Mouse (Mus musculus) 416B (cell line): ENCODE data around the gene Eif4h.

ENCODE experiments used
- DNase-seq: peaks from one replicate; pipeline ENCODE4 v3.0.0; 2011; ENCODE audit warnings: low read depth

Gene Eif4h

DNA sequence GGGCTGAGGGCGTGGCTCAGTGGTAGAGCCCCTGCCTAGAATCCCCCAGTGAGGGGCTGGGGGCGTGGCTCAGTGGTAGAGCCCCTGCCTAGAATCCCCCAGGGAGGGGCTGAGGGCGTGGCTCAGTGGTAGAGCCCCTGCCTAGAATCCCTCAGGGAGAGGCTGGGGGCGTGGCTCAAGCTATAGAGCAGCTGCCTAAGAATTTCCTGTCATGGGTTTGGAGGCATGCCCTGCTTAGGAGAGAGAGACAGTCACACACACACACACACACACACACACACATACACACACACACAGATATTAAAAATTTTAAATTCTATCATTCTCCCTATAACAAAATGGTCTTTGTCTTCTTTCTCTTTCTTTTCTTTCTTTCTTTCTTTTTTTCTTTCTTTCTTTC lies 9.7 kb upstream of the Eif4h start:
- peak; percentile 76 for DNase-seq

DNA sequence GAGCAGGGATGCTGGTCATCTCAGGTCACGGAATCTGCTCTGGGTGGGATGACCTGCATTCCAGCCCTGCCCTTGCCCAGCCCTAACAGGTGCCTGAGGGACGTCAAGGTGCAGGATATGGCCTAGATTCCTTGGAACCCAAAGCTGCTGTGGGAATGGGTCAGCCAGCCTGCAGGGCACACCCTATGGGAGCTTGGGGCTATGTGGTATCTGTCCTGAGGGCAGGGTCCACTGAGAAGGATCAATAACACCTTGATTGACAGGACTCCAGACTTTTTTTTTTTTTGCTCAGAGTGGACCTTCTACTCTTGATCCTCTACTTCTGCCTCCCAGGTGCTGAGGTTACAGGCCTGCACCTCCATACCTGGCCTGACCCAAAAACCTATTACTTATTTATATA lies 8.1 kb upstream of the Eif4h start:
- no peak for DNase-seq

DNA sequence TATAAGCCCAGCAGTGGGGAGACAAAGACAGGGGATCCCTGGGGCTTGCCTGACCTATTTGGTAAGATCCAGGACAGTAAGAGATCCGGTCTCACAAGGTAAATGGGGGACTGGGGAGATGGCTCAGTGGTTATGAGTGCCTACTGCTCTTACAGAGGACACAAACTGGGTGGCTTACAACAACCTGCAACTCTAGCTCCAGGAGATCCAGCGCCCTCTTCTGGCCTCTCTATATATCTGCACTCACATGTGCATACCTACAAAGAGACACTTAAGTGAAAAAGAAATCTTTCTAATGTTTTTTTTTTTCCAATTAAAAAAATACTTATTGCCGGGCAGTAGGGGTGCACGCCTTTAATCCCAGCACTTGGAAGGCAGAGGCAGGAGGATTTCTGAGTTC lies 7.2 kb upstream of the Eif4h start:
- DNase-seq, result peak; percentile 26

DNA sequence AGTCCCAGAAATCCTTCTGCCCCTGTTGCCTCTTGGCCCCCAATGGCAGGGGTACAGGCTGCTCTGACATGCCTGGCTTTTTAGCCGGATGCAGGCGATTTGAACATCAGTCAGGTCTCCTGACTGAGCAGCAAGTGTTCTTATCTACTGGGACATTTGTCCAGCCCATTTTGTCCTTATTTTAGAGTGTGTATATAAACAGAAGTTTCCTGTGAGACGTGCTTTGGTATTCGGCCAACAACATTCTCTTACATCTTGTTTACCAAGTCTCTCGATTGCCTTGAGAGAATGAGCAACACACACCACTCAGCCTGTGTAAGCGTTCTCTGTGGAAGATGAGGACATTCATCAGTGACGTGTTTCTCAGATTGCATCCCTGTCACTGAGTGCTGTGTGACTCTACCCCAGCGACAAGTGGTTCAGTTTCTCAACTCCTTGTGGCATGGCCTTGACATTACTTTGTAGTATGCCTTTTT lies 5.4 kb upstream of the Eif4h start:
- DNase-seq, result peak; percentile 71

DNA sequence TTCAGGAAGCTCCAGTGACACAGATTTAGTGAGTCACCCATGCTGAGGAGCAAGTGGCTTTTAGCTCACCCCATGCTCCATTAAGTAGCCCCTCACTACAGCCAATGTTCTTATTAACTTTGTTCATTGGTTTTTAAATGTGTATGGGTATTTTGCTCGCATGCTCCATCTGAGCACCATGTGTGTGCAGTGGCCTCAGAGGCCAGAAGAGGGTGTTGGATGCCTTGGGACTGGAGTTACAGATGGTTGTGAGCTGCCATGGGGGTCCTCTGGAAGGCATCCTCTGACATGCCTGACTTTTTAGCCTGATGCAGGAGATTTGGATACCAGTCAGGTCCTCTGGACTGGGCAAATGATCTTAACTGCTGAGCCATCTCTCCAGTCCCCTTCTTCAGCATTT lies 4.8 kb upstream of the Eif4h start:
- peak; percentile 58 for DNase-seq

DNA sequence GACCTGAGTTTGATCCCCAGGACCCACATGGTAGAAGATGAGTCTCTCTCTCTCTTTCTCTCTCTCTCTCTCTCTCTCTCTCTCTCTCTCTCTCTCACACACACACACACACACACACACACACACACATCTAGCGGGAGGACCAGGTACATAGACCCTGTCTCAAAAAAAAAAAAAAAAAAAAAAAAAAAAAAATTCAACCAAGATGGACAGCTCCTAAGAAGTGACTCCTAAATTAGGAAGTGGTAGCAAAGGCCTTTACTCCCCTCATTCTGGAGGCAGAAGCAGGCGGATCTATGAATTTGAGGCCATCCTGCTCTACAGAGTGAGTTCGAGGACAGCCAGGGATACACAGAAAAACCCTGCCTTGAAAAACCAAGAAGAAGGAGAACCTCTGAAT lies 1.1 kb upstream of the Eif4h start:
- DNase-seq, result no peak

DNA sequence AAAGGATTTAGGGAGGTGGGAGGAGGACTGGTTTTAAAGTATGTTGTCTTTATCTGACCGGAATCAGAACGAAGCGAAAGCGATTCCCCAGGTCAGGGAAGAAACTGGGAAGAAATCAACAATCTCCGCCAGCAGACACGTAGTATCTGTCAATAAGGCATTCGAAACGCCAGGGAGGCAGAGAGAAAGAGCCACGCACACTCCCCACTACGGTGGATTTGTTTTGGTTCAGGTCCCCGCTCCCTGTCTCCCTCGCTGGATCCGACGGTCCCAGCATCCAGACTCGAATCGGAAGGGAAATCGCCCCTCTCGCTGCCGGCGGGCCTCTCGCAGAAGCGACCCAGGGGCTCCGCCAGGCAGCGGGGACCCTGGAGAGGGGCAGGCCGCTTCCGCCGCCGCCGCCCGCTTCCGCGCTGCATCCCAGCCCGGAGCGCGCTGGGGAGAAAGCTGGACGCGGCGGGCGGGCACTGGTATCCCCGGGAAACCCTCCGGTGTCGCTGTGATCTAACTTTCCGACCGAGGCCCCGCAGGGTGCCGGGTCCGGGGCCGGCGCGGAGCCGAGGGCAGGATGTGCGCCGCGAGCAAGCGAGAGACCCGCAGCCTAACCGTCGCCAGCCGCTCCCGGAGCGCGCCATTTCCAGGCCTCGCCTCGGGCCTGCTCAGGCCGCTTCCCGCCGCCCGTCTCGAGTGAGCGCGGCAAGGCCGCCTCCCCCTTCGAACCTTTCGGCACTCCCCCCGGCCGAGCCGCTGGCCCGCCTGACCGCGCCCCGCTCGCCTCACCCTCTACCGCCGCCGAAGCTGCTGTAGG lies 625 bp downstream of the Eif4h start:
- DNase-seq, result no peak

DNA sequence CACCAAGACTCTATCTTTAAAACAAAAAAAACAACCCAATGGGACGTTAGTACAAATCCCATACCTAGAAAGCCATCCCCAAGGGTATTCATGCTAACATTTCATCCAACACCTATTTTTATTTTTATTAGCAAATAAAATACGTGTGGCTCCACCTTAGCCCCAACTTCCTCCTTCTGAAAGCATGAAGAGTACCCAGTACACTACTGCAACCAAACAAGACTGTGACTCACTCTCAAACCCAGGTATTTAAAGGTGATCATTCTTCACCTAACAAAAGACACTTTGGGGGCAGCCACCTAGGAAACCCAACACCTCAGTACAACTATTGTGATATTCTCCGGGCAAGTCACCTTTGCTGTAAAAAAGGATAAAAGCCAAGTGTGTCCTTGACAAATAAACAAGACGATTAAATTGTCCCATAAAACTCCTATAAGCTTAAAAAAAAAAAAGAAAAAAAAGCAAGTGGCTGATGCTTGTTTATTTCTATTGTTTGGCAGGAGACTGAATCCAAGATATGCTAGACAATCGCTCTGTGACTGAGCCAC lies 1.4 kb downstream of the Eif4h start:
- peak; percentile 36 for DNase-seq

DNA sequence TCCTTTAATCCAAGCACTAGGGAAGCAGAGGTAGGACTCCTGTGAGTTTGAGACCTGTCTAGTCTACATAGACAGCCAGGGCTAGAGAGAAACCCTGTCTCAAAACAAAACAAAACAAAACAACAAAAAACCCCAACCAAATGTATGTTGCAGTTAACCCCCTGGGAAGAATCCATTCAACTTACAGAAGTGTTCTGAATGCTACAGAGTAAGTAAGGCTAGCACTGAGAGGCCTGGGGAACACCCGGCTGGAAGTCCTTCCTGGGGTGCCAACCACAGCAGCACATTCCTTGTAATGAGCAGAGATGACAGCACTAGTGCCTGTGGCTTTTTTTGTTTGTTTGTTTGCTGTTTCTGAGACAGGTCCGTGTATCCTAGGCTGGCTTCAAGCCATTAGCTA lies 6.4 kb downstream of the Eif4h start:
- DNase-seq, result no peak

DNA sequence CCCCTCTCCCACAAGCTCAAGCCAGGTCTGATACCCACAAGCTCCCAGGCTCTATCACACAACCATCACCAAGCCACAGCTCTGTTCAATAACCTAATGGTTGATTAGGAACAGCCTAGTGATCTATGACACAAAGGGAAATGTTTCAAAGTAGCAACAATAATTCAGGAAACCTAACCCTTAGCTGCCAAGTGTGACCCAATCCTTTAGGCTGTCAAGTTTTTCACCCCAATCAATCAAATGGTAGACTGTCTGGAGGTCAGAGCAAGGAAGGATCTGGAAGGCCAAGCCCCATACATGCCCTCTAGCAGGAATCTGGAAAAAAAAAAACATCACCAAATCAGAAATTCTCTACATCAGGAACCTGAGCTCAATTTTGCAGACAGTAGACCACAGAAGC lies 8.5 kb downstream of the Eif4h start:
- no peak for DNase-seq

DNA sequence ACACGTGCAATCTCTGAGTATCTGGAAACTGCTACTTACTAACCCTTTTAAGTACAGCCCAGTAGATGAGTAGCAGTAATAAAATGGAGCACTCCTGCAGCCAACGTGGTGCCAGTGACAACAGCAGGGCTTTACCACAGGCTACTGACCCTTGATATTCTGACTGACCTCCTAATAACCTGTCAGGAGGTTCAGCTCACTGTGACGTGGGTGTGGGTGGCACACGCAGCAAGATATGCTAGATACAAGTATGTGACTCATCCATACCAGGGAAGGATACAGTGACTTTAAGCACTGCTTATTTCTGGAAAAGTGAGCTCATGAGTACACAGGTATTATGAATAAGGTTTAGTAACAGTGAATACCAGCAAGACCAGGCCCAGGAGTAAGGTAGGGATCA lies 9.8 kb downstream of the Eif4h start:
- DNase-seq, result peak; percentile 45

DNA sequence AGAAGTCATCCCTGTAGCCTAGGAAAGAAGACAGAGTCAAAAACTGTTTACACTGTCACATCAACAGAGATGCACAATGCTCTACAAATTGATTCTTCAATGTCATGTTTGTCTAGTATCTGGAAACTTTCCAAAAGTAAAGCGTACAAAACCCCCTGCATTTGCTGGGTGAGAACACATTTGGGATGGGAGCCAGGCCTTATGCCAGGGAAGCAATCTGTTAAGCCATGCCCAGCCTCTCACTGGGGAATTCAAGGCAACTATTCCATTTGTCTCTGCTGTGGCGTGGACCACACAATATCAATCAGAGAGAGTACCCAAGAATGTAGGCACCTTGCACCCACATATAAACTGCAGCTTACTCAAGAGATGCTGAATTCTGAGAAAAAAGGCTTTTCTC lies 17.2 kb downstream of the Eif4h start:
- DNase-seq, result no peak

DNA sequence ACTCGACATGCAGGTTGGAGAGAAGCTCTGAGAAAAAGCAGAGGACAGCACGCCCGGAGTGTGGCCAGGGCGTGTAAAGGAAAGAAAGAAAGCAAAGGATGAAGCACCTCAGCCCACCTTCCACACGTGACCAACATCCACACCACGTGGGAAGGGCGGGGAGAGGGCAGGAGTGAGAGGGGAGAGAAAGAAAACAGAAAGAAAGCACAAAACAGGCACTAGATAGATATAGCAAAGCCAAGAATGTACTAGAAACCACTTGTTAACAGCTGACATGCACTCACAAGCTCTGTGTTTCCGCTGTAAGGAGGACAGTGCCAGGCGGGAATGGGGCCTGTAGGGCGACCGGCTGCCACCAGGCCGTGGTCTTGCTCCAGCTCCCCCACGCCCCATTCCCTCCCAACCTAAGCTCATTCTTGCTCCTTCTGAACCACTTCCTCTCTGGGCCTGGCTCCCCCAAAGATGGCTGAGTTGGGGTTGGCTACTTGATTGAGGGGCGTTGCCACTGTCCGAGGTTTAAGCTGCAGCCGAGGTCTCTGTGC lies 18.1 kb downstream of the Eif4h start:
- no peak for DNase-seq

DNA sequence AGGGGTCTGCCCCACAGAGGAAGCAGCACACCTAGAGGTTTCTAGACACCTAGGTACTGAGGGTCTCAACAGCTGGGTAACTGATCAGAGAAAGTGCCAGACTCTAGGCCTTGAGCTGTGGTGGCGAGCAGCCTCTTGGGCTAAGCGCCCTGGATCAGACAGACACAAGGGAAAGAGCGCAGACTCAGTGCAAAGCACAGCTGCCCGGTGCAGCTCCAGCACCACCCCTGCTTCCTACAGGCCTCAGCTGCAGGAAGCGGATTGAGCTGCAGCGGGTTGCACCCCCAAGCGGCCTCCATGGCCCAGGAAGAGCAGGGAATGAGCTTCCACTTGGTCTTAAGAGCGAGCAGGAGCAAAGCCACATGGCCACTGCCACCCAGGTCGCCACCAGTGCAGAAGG lies 18.8 kb downstream of the Eif4h start:
- DNase-seq, result no peak

DNA sequence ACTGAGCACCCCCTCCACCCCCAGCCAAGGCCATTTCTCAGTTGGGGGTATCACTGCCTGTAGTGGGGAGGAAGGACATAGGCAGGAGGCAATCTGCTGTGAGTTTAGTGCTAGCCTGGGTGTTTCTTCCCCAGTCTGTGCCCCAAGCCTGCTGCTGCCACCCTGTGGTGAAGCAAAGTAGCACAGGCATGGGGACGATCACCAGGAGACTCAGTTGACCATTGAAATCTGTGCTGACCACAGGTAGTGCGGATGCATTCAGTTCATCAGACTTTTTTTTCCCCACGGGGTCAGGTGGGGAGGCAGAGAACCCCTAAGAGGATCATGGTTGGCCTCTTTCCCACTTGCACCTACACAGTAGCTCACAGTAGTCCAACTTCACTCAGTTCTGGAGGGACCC lies 22.2 kb downstream of the Eif4h start:
- peak; percentile 76 for DNase-seq

DNA sequence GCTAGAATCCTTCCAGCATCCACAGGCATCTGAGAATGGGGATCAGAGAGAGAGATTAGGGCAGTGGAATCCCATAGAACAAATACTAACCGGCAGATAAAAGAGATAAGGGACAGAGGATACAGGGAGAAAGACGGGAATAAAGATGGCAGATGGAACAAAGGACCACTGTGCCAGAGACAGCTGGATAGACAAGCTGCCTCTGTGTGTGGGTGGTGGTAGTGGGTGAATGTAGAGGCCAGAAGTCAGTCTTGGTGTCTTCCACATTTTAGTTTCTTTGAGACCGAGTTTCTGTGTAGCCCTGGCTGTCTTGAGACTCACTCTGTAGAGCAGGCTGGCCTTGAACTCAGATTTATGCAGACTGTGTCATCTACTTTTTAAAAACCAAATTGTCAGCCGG lies 23.5 kb downstream of the Eif4h start:
- no peak for DNase-seq

DNA sequence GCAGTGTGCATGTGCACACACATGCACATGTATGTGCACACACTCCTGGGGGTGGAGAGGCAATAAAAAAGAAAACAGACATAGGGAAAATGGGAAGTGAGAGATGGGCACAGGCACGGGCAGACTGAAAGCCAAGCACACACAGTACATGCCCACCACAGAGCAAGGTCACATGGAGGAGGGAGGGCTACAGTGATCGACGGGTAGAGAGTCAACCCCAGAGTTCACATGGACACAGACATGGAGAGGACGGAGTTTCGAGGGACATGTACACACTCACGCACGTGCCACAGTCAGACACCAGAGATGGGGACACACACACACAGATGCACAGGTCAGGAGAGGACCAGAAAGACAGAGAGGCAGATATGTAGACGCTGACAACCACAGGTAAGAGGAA lies 23.9 kb downstream of the Eif4h start:
- no peak for DNase-seq

DNA sequence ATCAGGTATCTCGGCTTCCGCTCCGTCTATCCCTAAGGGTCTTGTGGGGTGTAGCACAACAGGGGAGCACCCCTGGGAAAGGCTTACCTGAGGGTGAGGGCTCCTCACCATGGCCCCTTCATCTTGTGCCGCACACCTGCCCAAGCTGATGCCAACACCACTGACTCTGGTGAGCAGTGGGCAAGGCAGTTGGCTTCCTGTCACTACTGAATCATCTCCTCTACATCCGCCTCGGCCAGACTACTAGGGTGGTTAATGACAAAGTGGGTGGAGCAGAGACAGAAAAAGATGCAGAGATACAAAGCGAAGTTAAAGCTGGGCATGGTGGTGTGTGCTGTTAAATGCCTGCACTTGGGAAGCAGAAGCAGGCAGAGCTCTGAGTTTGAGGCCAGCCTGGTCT lies 24.5 kb downstream of the Eif4h start, which contains the start of gene Lat2:
Gene Lat2, minus strand, starts transcription at position 224 of the 400 bp plus-strand sequence.
- peak; percentile 91 for DNase-seq

DNA sequence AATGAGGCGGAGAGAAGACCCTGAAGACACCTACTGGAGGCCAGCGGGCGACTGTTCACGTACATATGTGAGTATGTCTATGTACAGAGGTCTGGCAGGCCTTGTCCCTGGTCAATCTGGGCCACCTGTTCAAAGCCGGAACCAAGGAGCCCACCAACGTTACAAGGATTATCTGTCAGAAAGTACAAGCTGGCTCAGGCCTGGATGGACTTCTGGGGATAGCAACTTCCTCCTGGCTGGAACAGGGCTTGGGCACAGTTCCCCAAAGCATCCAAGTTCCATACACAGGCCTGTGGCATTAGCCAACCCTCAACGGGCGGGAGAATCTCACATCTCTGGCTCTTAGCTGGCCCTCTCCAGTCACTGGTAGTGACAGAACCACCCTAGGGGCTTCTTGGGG lies 25.0 kb downstream of the Eif4h start:
- DNase-seq, result peak; percentile 54

DNA sequence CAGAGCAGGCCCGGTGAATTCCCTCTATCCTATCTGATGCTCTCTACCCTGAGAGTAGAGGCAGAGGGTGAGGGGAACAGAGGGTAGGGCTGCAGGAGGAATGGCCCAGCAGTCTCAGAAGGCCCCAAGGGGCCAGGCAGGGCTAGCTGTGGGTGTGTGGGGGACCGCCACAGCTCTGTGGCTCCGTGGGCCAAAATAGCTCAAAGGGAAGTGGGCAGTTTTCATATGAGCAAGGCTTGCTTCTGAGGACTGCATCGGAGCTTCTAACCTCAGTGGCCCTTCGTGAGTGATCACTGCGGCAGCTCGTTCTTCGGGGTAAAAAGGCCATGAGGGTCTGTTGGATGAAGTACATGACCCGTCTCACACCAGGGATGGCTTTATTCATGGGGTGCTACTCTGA lies 25.6 kb downstream of the Eif4h start:
- peak; percentile 39 for DNase-seq

DNA sequence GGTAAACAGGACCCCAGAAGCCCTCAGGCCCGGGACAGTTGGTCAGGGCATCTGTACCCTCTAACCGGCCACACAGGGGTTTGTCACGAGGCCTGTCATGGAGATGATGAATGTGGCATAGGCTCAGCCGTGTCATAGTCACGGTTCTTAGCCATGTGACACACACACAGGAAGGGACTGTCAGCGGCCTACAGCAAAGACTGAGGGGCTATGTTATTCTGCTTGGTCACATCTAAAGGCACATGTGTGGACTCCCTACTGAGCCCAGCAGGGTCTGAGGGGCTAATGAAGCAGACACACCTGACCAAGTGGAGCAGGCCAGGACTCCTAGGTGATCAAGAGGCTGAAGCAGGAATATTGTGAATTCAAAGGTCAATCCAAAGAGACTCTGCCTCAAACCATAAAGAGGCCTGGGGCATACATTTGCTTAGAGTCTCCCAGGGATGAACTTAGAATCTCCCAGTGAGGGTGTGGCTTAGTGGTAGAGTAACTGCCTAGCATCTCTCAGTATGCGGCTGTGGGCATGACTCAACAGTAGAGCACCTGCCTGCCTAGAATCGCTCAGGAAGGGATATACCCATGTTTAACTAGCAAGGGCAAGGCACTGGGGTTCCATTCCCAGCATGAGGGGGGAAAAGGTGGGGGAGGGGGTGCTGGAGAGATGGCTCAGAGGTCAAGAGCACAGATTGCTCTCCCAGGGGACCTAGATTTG lies 27.3 kb downstream of the Eif4h start:
- DNase-seq, result peak; percentile 67

DNA sequence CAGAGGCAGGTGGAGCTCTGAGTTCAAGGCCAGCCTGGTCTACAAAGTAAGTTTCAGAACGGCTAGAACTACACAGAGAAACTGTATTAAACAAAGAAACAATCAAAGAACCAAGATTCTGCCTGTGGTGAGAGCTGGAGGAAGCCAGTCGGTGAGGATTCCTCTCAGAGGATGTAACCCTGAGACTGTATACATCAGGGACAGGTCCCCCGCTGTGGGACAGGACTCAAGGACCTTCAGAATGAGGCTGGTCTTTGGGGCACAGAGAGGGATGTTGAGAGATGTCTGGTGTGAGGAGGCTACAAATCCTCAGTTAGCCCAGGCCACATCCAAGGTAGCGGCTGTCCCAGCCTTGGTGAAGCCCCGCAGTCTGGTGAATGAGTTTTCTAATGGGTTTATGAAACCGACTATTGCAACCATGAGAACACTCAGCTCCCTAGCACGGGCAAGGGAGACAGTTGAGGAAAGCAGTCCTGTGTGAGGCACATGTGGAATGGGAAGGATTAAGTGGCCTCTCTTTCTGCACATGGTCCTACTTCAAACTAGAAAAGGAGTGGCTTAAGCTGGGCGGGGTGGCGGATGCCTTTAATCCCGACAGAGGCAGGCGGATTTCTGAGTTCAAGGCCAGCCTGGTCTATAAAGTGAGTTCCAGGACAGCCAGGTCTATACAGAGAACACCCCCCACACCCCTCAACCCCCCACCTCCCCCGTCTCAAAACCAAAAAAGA lies 29.2 kb downstream of the Eif4h start:
- DNase-seq, result no peak
